Mouse (Mus musculus) embryonic facial prominence, embryonic 14.5 days (tissue): ENCODE results near the gene Myo7a. TPM values are rescaled to one million over a fixed set of nuclear protein-coding genes. Genes with fewer than 3 reads are reported as not detected.

Experiments
- ATAC-seq: fragments of 200-750 bp; cut with Nextera tagmentation; 2 replicates; pipeline ENCODE4 v1.8.0; 2017; ENCODE audit warnings: low read depth, moderate number of reproducible peaks, moderate TSS enrichment
- DNase-seq: peaks from one replicate; pipeline ENCODE4 v3.0.0-alpha.2; 2015; ENCODE audit warnings: low spot score
- H3K27ac ChIP-seq: fragments of 300-500 bp; sonication (generic); replicated peaks from 2 replicates; pipeline ENCODE4 v1.5.1; 2014; ENCODE audit warnings: low read depth, mild to moderate bottlenecking, low read length, moderate library complexity
- H3K27me3 ChIP-seq: fragments of 300-500 bp; sonication (generic); replicated peaks from 2 replicates; pipeline ENCODE4 v1.6.1; 2014; ENCODE audit warnings: low read length; ENCODE audit not compliant: control insufficient read depth, insufficient read depth
- H3K36me3 ChIP-seq: fragments of 300-500 bp; sonication (generic); 2 replicates; pipeline ENCODE4 v1.6.1; 2014; ENCODE audit warnings: low read length, mixed read lengths; ENCODE audit not compliant: control insufficient read depth, insufficient read depth
- H3K4me1 ChIP-seq: fragments of 300-500 bp; sonication (generic); 2 replicates; pipeline ENCODE4 v1.6.1; 2014; ENCODE audit warnings: antibody characterized with exemption, low read length; ENCODE audit not compliant: control insufficient read depth, insufficient read depth
- H3K4me2 ChIP-seq: fragments of 300-500 bp; sonication (generic); 2 replicates; pipeline ENCODE4 v1.6.1; 2014; ENCODE audit warnings: low read depth, mild to moderate bottlenecking, low read length, moderate library complexity, mixed read lengths
- H3K4me3 ChIP-seq: fragments of 300-500 bp; sonication (generic); 2 replicates; pipeline ENCODE4 v1.5.1; 2014; ENCODE audit warnings: low read depth, mild to moderate bottlenecking, low read length
- H3K9ac ChIP-seq: fragments of 300-500 bp; sonication (generic); 2 replicates; pipeline ENCODE4 v1.6.1; 2014; ENCODE audit warnings: low read depth, mild to moderate bottlenecking, low read length, moderate library complexity, mixed read lengths
- H3K9me3 ChIP-seq: fragments of 300-500 bp; sonication (generic); 2 replicates; pipeline ENCODE4 v1.6.1; 2016; ENCODE audit warnings: low read length; ENCODE audit not compliant: control insufficient read depth
- WGBS: fragments of 180-500 bp; shearing (Covaris S2); extraction: QIAGEN DNeasy Blood & Tissue Kit; methylation state at CpG from one replicate; pipeline ENCODE4 v1.1.7; 2014; 5-methylcytosine and 5-hydroxymethylcytosine counted together
- polyA plus RNA-seq: library from polyadenylated mRNA; unstranded; fragments of >200 nt; fragmentation: Nextera tagmentation; extraction: Ambion mirVana; gene quantifications from 2 replicates; pipeline ENCODE4 v1.2.1, GENCODE M21; 2014

Myo7a gene
- 9.2 and 10.1 TPM in 2 replicates for polyA plus RNA-seq

DNA sequence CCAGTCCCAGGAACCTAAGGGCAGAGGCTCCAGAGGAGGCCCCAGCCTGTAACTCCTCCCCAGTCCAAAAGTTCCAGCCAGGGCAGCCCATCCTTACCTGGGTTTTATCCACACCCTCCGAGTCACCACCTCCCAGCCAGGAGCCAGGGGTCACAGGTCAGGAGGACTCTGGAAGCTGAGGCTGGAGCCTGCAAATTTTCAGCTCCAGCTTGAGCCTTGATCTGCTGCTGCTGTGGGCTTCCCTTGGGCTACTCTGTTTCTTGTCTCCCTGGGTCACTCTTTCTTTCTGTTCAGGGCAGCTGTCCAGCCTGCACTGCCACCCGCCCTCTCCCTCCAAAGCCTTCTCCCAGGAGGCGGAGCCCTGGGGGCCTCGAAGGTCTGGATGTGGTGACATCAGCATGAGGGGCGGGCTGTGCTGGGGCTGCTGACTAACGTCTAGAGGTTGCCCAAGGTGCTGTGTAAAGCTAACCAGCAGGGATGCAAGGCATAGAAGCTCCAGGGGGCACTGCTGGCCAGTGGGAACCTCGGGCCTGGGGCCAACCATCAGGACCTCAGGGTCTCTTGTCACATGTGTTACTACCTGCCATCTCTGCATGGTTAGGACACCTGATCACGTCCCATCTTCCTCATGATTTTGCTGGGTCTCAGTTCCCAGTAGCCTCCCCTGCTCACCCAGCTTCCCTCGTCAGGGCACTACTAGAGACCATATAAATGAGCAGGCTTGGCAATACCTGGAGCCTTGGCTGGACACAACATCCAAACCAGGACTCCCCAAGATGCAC lies at the start of gene Myo7a:
Gene Myo7a, minus strand, starts transcription at position 346 of the 782 bp plus-strand sequence.
- Histone ChIP-seq H3K9me3 (no peaks in the 10 kb centered on the region), H3K9ac (peak within 1 kb of the TSS; percentile 34; the same call in 1 of the 2 replicates), H3K36me3 (no peaks in the 10 kb centered on the region), H3K4me2 (peak within 1 kb of the TSS; percentile 56), H3K4me1 (peaks cover 4% of the 10 kb centered on the region; the same call in 1 of the 2 replicates), H3K27me3 (no peaks in the 10 kb centered on the region), H3K27ac (no peak within 1 kb of the TSS), H3K4me3 (peak within 1 kb of the TSS; percentile 26)
- ATAC-seq (0 out of 2 replicates have a peak, but pooled peaks have one; percentile 19), DNase-seq (no peak)
- WGBS, result 32% methylated on average over 9 of the region's 9 CpGs

GRCm38 (mm10) chr7:98164999-98165528 lies 45.7 kb upstream of the Myo7a start:
- H3K27me3 ChIP-seq, result no peaks in the 10 kb centered on the region
- ATAC-seq, result peak; percentile 26; the same call in 1 of the 2 replicates
- H3K4me3 ChIP-seq, result no peak overlapping the region
- peaks cover 16% of the 10 kb centered on the region for H3K4me1 ChIP-seq
- WGBS, result 47% methylated on average over 10 of the region's 10 CpGs
- no peaks in the 10 kb centered on the region for H3K9me3 ChIP-seq
- DNase-seq, result peak; percentile 51
- H3K4me2 ChIP-seq, result no peak overlapping the region
- 0 out of 2 replicates have a peak overlapping the region, but pooled peaks have one; percentile 41 for H3K27ac ChIP-seq
- no peaks in the 10 kb centered on the region for H3K36me3 ChIP-seq
- no peak overlapping the region; the same call in 1 of the 2 replicates for H3K9ac ChIP-seq

DNA sequence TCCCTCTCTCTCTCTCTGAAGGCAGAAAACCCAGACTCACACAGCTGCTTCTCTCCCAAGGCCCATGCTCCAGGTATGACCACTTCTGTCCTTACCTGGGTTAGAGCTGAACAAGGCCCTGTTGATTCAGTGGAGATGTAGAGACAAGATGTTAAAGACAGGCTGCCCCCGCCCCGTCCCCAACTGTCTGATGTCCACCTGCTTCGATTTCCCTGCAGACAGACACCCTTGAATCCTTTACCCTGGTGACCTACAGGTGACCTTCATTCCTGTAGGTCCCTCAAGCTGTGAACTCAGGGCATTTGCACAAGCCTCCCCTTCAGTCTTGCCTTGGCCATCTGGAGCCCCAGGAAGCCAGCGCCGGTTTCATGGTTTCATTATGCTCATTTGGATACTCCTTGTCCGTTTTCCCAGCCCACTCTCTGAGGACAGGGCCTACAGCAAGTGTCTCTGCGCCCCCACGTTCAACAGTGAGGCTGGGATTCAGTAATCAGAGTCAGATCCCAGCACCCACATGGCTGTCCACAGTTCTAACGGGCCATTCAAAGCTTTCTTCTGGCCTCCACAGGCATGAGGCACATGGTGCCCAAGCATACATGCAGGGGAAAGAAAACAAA lies 45.2 kb upstream of the Myo7a start:
- Histone ChIP-seq H3K4me2 (no peak overlapping the region), H3K4me3 (no peak overlapping the region), H3K4me1 (peaks cover 16% of the 10 kb centered on the region), H3K9ac (no peak overlapping the region), H3K9me3 (no peaks in the 10 kb centered on the region), H3K27ac (0 out of 2 replicates have a peak overlapping the region, but pooled peaks have one; percentile 6), H3K36me3 (no peaks in the 10 kb centered on the region), H3K27me3 (no peaks in the 10 kb centered on the region)
- WGBS, result 62% methylated on average over 9 of the region's 9 CpGs
- ATAC-seq (no peak), DNase-seq (no peak)

DNA sequence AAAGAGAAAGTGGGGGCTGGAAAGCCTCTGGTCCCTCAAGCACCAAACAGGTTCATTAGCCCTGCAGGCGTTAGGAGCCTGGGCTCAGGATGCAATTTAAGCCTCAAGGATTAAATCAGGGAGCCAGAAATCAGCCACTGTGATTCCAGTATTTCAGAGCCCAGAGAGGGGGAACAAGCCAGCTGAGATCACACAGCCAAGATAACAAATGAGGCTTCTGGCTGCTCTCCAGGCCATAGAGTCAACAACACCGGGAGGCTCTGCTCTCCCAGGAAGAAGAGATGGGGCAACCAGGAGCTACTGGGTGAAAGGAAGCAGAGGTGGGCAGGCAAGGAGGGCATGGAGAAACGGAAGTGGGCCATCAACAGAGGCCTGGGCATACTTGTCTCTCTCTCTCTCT lies 44.4 kb upstream of the Myo7a start:
- Histone ChIP-seq H3K27me3 (no peaks in the 10 kb centered on the region), H3K27ac (no peak overlapping the region), H3K4me1 (peaks cover 16% of the 10 kb centered on the region), H3K4me2 (no peak overlapping the region), H3K36me3 (no peaks in the 10 kb centered on the region), H3K4me3 (no peak overlapping the region), H3K9me3 (no peaks in the 10 kb centered on the region), H3K9ac (no peak overlapping the region)
- no peak for ATAC-seq
- no peak for DNase-seq
- WGBS, result 56% methylated on average over 3 of the region's 3 CpGs

- 76% methylated on average over 6 of the region's 6 CpGs for WGBS
- no peak for ATAC-seq
- H3K4me1 ChIP-seq, result peaks cover 16% of the 10 kb centered on the region
These were observed 42.9 kb upstream of the Myo7a start for GRCm38 (mm10) chr7:98162239-98162638.

GRCm38 (mm10) chr7:98160041-98160740 lies 40.9 kb upstream of the Myo7a start:
- no peaks in the 10 kb centered on the region for H3K9me3 ChIP-seq
- peaks cover 12% of the 10 kb centered on the region for H3K4me1 ChIP-seq
- no peak overlapping the region for H3K4me2 ChIP-seq
- H3K9ac ChIP-seq, result no peak overlapping the region
- H3K27me3 ChIP-seq, result no peaks in the 10 kb centered on the region
- H3K4me3 ChIP-seq, result no peak overlapping the region
- ATAC-seq, result no peak
- WGBS, result 40% methylated on average over 7 of the region's 8 CpGs
- H3K36me3 ChIP-seq, result no peaks in the 10 kb centered on the region
- H3K27ac ChIP-seq, result no peak overlapping the region
- no peak for DNase-seq

More at GRCm38 (mm10) chr7:98162239-98162638, 42.9 kb upstream of the Myo7a start:
- H3K36me3 ChIP-seq, result no peaks in the 10 kb centered on the region
- H3K27ac ChIP-seq, result no peak overlapping the region
- no peak overlapping the region for H3K4me3 ChIP-seq
- no peak for DNase-seq
- no peak overlapping the region for H3K9ac ChIP-seq
- H3K9me3 ChIP-seq, result no peaks in the 10 kb centered on the region
- H3K27me3 ChIP-seq, result no peaks in the 10 kb centered on the region
- H3K4me2 ChIP-seq, result no peak overlapping the region

- H3K4me3 ChIP-seq, result no peak overlapping the region
- 43% methylated on average over 8 of the region's 8 CpGs for WGBS
These were observed 39.2 kb upstream of the Myo7a start for GRCm38 (mm10) chr7:98158481-98158880.

More at GRCm38 (mm10) chr7:98158481-98158880, 39.2 kb upstream of the Myo7a start:
- no peaks in the 10 kb centered on the region for H3K27me3 ChIP-seq
- H3K27ac ChIP-seq, result 0 out of 2 replicates have a peak overlapping the region, but pooled peaks have one; percentile 6
- no peak overlapping the region for H3K9ac ChIP-seq
- ATAC-seq (peak; percentile 42; the same call in 1 of the 2 replicates), DNase-seq (no peak)
- H3K36me3 ChIP-seq, result no peaks in the 10 kb centered on the region
- H3K4me1 ChIP-seq, result 0 out of 2 replicates have a peak, but pooled peaks cover 4% of the 10 kb centered on the region
- H3K9me3 ChIP-seq, result no peaks in the 10 kb centered on the region
- no peak overlapping the region; the same call in 1 of the 2 replicates for H3K4me2 ChIP-seq
